Mouse (Mus musculus) brain, embryonic 14.5 days (tissue): ENCODE measurements at regions not wholly inside any gene's neighbourhood (a gene's known extent, or its start where the extent isn't known, plus 50 kb on each side); places are given as distances from the start of the nearest gene placed in this dataset.
A peak's percentile ranks its signal among the peaks of the same experiment; 100 is the strongest.

Experiments
- DNase-seq: peaks from one replicate; pipeline ENCODE4 v3.0.0-alpha.2; 2011; ENCODE audit warnings: low read depth
- CTCF ChIP-seq: fragments of 200-500 bp; IDR thresholded peaks from 2 replicates; pipeline ENCODE4 v1.5.1; 2012; ENCODE audit warnings: inconsistent platforms, mild to moderate bottlenecking, moderate library complexity, borderline replicate concordance; ENCODE audit not compliant: insufficient read depth, insufficient read length; ENCODE audit errors: extremely low read depth
- POLR2A ChIP-seq: fragments of 200-500 bp; IDR thresholded peaks from 2 replicates; pipeline ENCODE4 v1.6.1; 2012; ENCODE audit warnings: mild to moderate bottlenecking, inconsistent platforms, borderline replicate concordance; ENCODE audit not compliant: poor library complexity, insufficient read depth, insufficient read length, severe bottlenecking; ENCODE audit errors: extremely low read depth

DNA sequence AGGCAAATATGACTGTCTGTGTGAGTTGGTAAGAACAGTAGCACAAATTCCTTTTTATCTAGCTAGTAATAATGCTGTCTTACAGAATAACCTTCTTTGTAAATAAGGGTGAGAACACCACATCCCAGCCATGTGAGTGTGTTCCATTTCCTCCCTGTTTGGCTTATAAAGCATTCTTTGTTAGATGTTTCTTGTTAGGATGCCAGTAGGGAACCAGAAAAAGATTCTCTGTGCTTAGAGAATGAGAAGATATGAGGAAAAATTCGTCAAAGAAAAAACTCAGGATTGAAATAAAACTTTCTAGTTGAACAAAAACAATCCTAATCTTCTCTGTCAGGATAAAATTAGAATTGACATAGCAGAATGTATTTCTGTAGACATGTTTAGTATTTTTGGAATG lies 155.3 kb downstream of the Zfp330 start:
- DNase-seq, result no peak
- TF ChIP-seq POLR2A (no peak), CTCF (no peak)

- TF ChIP-seq CTCF, result no peak
- TF ChIP-seq POLR2A, result no peak
- DNase-seq, result peak; percentile 45
These were observed 172.4 kb downstream of the Zfp330 start for GRCm38 (mm10) chr8:82601556-82601955.

DNA sequence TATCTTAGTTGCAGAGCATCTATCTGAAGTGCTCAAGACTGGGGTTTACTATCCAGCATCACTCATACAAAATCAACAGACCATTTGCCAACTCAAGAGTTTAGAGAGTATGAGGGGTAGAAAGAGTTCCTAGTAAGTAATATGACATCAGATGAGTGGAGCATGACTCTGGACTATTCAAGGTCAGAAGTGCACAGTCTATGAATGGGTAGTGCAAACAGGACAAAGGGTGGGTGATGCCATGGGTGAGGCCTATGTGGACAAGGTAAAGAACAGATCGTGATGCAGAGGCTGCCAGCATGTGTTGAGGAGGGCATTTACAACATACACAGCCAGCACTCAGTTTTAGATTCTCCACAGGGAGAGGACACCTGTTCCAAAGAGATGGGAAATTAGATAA lies 170.4 kb upstream of the Il15 start:
- DNase-seq, result no peak
- TF ChIP-seq CTCF (no peak), POLR2A (no peak)

DNA sequence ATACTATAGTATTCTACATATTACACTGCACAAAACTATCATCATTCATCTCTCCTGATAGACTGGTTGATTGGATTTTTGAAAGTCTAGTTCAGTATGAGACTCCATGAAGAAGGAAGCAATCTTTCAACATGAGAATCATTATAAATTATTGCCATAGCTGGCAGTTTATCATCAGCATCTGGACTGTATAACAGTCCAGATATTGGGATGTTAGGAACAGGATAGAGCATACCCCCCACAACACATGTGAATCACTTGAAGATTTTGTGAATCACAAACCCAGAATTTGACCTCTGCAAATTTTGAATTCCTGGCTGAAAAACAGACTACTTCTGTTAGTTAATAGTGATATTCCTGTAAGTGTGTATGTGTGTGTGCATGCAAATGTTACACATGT lies 135.1 kb upstream of the Il15 start:
- no peak for TF ChIP-seq CTCF
- TF ChIP-seq POLR2A, result no peak
- no peak for DNase-seq

- DNase-seq, result no peak
- TF ChIP-seq POLR2A, result no peak
- no peak for TF ChIP-seq CTCF
These were observed 126.1 kb upstream of the Il15 start for GRCm38 (mm10) chr8:82529153-82529552.

GRCm38 (mm10) chr8:82523866-82524265 lies 120.8 kb upstream of the Il15 start:
- no peak for DNase-seq
- TF ChIP-seq CTCF (no peak), POLR2A (no peak)

DNA sequence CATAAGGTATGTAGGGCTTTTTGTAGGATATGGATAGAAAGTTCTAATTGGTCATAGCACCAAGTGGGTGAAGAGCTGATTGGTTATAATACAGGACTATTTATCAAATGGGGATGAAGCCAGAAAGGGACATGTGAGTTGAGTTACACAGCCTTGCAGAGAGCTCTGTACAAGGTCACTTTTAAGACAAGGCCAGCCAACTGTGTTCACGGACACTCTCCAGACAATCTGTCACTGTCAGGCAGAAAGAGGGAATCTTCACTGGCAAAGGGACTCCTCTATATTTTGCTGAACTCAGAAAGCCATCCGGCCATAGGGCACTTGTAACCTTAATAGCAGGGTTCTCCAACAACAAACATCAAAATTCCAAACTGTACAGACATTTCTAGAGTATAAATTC lies 95.5 kb upstream of the Il15 start:
- no peak for TF ChIP-seq POLR2A
- TF ChIP-seq CTCF, result no peak
- no peak for DNase-seq

- no peak for DNase-seq
- TF ChIP-seq POLR2A (no peak), CTCF (no peak)
These were observed 74.8 kb upstream of the Il15 start for GRCm38 (mm10) chr8:82477856-82478255.

DNA sequence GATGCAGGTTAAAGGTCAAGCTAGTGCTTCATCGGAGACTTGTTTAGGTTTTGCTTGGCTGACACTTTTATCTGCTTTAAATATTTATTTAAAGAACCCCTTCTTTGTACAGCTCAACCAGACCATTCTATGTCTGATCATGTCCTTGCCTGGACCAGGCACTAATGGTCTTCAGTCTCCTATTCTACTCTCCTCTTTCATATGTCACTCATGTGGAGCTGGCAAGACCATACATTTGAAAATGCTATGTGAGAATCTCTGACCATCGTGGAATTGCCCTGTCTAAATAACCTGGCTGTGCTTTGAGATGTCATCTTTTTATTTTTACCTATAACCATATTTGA lies 74.4 kb upstream of the Il15 start:
- TF ChIP-seq POLR2A (no peak), CTCF (no peak)
- no peak for DNase-seq

DNA sequence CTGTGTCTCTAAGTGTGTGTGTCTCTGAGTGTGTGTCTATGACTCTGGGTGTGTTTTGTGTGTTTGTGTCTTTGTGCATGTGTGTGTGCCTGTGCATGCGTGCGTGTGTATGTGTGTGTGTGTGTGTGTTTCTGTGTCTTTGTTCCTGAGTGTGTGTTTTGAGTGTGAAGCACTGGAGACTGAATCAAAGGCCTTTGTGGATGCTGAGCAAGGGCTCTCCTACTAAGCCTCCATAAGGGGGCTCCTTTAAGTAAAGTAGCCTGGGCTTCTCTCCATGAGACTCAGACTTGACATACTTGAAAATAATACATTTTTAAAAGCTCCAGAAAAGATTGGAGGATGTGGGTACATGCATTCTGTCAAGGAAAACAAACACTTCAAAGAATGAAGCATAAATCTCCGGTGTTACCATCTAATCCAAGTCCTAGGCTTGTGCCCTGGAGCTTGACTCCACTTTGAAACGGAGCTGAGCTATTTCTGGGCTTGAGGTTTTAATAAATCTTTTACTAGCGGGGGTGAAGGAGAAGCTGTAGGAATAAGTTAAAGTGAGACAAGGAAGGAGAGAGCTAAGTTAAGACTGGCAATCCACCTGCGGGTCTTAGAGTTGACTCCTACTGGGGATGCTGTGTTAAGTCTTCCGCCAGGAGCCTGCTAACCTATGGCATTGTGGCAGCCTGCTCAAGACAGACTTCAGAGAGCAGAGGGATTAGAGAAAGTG lies 73.8 kb upstream of the Il15 start:
- TF ChIP-seq CTCF (no peak), POLR2A (no peak)
- peak; percentile 2 for DNase-seq

DNA sequence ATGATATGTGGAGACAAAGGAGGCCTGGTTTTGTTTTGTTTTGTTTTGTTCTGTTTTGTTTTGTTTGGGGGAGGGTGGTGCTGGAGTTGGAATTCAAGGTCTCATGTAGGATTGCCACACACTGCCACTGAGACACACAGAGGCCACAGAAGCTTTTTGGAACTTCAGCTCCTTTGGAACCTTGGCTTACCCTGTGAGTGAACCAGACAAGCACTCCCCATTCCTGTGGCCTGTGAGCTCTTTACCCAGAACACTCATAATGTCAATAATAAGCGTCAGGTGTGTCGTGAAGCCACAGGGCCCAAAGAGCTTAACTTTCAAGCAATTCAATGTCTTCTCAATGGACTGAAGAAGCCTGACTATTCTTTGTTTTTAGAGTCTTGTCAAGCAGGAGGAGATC lies 70.2 kb upstream of the Il15 start:
- TF ChIP-seq POLR2A (no peak), CTCF (no peak)
- DNase-seq, result no peak

- TF ChIP-seq CTCF, result no peak
- no peak for TF ChIP-seq POLR2A
- DNase-seq, result no peak
These were observed 68.8 kb upstream of the Il15 start for GRCm38 (mm10) chr8:82471825-82472224.
